Mouse (Mus musculus): ENCODE measurements around the gene Map6. TPM values are rescaled to one million over a fixed set of nuclear protein-coding genes. Genes with fewer than 3 reads are reported as not detected.

Gene Map6
- polyA plus RNA-seq, 1 experiment from 2014 or later = 2.8 TPM

- ATAC-seq (replicated peaks; ENCODE audit: insufficient number of reproducible peaks, insufficient read depth, low FRiP score, low read depth) = no peak
- 74% methylated on average over 4 of the region's 4 CpGs for WGBS
- no peak overlapping the region for H3K4me3 ChIP-seq
- no peak overlapping the region for H3K9ac ChIP-seq
- no peak overlapping the region for H3K4me2 ChIP-seq
- no peak overlapping the region for H3K27ac ChIP-seq
- no peaks in the 10 kb centered on the region for H3K36me3 ChIP-seq
- no peaks in the 10 kb centered on the region for H3K9me3 ChIP-seq (replicated peaks)
- H3K27me3 ChIP-seq = 0 out of 2 replicates have a peak, but pooled peaks cover 3% of the 10 kb centered on the region
- peaks cover 7% of the 10 kb centered on the region; the same call in 1 of the 2 replicates for H3K4me1 ChIP-seq (replicated peaks)
These were observed 47.3 kb downstream of the Map6 start for GRCm38 (mm10) chr7:99314565-99314964.

- H3K9ac ChIP-seq = no peak overlapping the region
- H3K4me2 ChIP-seq = no peak overlapping the region
- H3K36me3 ChIP-seq = no peaks in the 10 kb centered on the region
- 72% methylated on average over 7 of the region's 7 CpGs for WGBS
- no peak overlapping the region for H3K4me3 ChIP-seq
- 0 out of 2 replicates have a peak, but pooled peaks cover 3% of the 10 kb centered on the region for H3K27me3 ChIP-seq
- H3K9me3 ChIP-seq (replicated peaks) = no peaks in the 10 kb centered on the region
- peaks cover 18% of the 10 kb centered on the region for H3K4me1 ChIP-seq (replicated peaks)
- no peak for ATAC-seq (replicated peaks; ENCODE audit: insufficient number of reproducible peaks, insufficient read depth, low FRiP score, low read depth)
- H3K27ac ChIP-seq = no peak overlapping the region
These were observed 49.0 kb downstream of the Map6 start for GRCm38 (mm10) chr7:99316207-99316606.

GRCm38 (mm10) chr7:99317475-99317874 lies 50.2 kb downstream of the Map6 start:
- Histone ChIP-seq H3K9me3 (replicated peaks) (no peaks in the 10 kb centered on the region), H3K4me1 (replicated peaks) (peaks cover 14% of the 10 kb centered on the region), H3K4me3 (no peak overlapping the region), H3K27me3 (0 out of 2 replicates have a peak, but pooled peaks cover 5% of the 10 kb centered on the region), H3K36me3 (no peaks in the 10 kb centered on the region), H3K27ac (no peak overlapping the region), H3K9ac (no peak overlapping the region), H3K4me2 (no peak overlapping the region)
- no peak for ATAC-seq (replicated peaks; ENCODE audit: insufficient number of reproducible peaks, insufficient read depth, low FRiP score, low read depth)
- 76% methylated on average over 7 of the region's 7 CpGs for WGBS

GRCm38 (mm10) chr7:99320524-99320923 lies 53.3 kb downstream of the Map6 start:
- no peak overlapping the region for H3K27ac ChIP-seq
- 40% methylated on average over 14 of the region's 14 CpGs for WGBS
- no peak for ATAC-seq (replicated peaks; ENCODE audit: insufficient number of reproducible peaks, insufficient read depth, low FRiP score, low read depth)
- no peak overlapping the region for H3K4me3 ChIP-seq
- H3K9me3 ChIP-seq (replicated peaks) = no peaks in the 10 kb centered on the region
- H3K9ac ChIP-seq = no peak overlapping the region
- H3K27me3 ChIP-seq = peaks cover 19% of the 10 kb centered on the region
- peaks cover 17% of the 10 kb centered on the region for H3K4me1 ChIP-seq (replicated peaks)
- no peaks in the 10 kb centered on the region for H3K36me3 ChIP-seq
- H3K4me2 ChIP-seq = no peak overlapping the region

GRCm38 (mm10) chr7:99322691-99323320 lies 55.6 kb downstream of the Map6 start:
- no peak for ATAC-seq (replicated peaks; ENCODE audit: insufficient number of reproducible peaks, insufficient read depth, low FRiP score, low read depth)

GRCm38 (mm10) chr7:99323321-99323700 lies 56.1 kb downstream of the Map6 start:
- ATAC-seq (replicated peaks; ENCODE audit: insufficient number of reproducible peaks, insufficient read depth, low FRiP score, low read depth) = no peak
- Histone ChIP-seq H3K9ac (no peak overlapping the region), H3K4me3 (no peak overlapping the region), H3K9me3 (replicated peaks) (no peaks in the 10 kb centered on the region), H3K27ac (no peak overlapping the region), H3K27me3 (peaks cover 36% of the 10 kb centered on the region), H3K4me2 (no peak overlapping the region), H3K4me1 (replicated peaks) (peaks cover 17% of the 10 kb centered on the region), H3K36me3 (no peaks in the 10 kb centered on the region)
- 76% methylated on average over 9 of the region's 9 CpGs for WGBS

More at GRCm38 (mm10) chr7:99322691-99323320, 55.6 kb downstream of the Map6 start:
- peaks cover 17% of the 10 kb centered on the region for H3K4me1 ChIP-seq (replicated peaks)
- WGBS = 76% methylated on average over 6 of the region's 6 CpGs
- no peaks in the 10 kb centered on the region for H3K36me3 ChIP-seq
- no peak overlapping the region for H3K9ac ChIP-seq
- no peak overlapping the region for H3K4me2 ChIP-seq
- no peak overlapping the region for H3K27ac ChIP-seq
- no peaks in the 10 kb centered on the region for H3K9me3 ChIP-seq (replicated peaks)
- H3K27me3 ChIP-seq = peaks cover 37% of the 10 kb centered on the region
- H3K4me3 ChIP-seq = no peak overlapping the region

- 34% methylated on average over 10 of the region's 10 CpGs for WGBS
These were observed 57.6 kb downstream of the Map6 start for GRCm38 (mm10) chr7:99324810-99325209.

GRCm38 (mm10) chr7:99326128-99326527 lies 58.9 kb downstream of the Map6 start:
- no peak overlapping the region for H3K4me3 ChIP-seq
- peaks cover 4% of the 10 kb centered on the region; the same call in 1 of the 2 replicates for H3K4me1 ChIP-seq (replicated peaks)
- H3K27ac ChIP-seq = no peak overlapping the region
- ATAC-seq (replicated peaks; ENCODE audit: insufficient number of reproducible peaks, insufficient read depth, low FRiP score, low read depth) = no peak
- H3K4me2 ChIP-seq = no peak overlapping the region
- WGBS = 69% methylated on average over 6 of the region's 6 CpGs
- no peaks in the 10 kb centered on the region for H3K9me3 ChIP-seq (replicated peaks)
- no peaks in the 10 kb centered on the region for H3K36me3 ChIP-seq
- no peak overlapping the region for H3K9ac ChIP-seq
- peaks cover 34% of the 10 kb centered on the region for H3K27me3 ChIP-seq

More at GRCm38 (mm10) chr7:99324810-99325209, 57.6 kb downstream of the Map6 start:
- H3K27ac ChIP-seq = no peak overlapping the region
- peaks cover 34% of the 10 kb centered on the region for H3K27me3 ChIP-seq
- no peak overlapping the region for H3K4me3 ChIP-seq
- no peak overlapping the region for H3K4me2 ChIP-seq
- H3K9ac ChIP-seq = no peak overlapping the region
- H3K9me3 ChIP-seq (replicated peaks) = no peaks in the 10 kb centered on the region
- H3K36me3 ChIP-seq = no peaks in the 10 kb centered on the region
- H3K4me1 ChIP-seq (replicated peaks) = peaks cover 13% of the 10 kb centered on the region
- no peak for ATAC-seq (replicated peaks; ENCODE audit: insufficient number of reproducible peaks, insufficient read depth, low FRiP score, low read depth)

GRCm38 (mm10) chr7:99328847-99329246 lies 61.6 kb downstream of the Map6 start:
- 71% methylated on average over 4 of the region's 4 CpGs for WGBS
- no peak overlapping the region for H3K4me3 ChIP-seq
- H3K27me3 ChIP-seq = peaks cover 27% of the 10 kb centered on the region
- no peak overlapping the region for H3K27ac ChIP-seq
- no peaks in the 10 kb centered on the region for H3K9me3 ChIP-seq (replicated peaks)
- H3K4me1 ChIP-seq (replicated peaks) = peaks cover 6% of the 10 kb centered on the region
- no peaks in the 10 kb centered on the region for H3K36me3 ChIP-seq
- ATAC-seq (replicated peaks; ENCODE audit: insufficient number of reproducible peaks, insufficient read depth, low FRiP score, low read depth) = no peak
- H3K4me2 ChIP-seq = no peak overlapping the region
- H3K9ac ChIP-seq = no peak overlapping the region

GRCm38 (mm10) chr7:99330012-99330411 lies 62.8 kb downstream of the Map6 start:
- Histone ChIP-seq H3K27me3 (peaks cover 19% of the 10 kb centered on the region), H3K4me3 (no peak overlapping the region), H3K27ac (no peak overlapping the region), H3K36me3 (no peaks in the 10 kb centered on the region), H3K9me3 (replicated peaks) (no peaks in the 10 kb centered on the region), H3K4me2 (no peak overlapping the region), H3K4me1 (replicated peaks) (peaks cover 3% of the 10 kb centered on the region; the same call in 1 of the 2 replicates), H3K9ac (no peak overlapping the region)
- 84% methylated on average over 5 of the region's 5 CpGs for WGBS
- ATAC-seq (replicated peaks; ENCODE audit: insufficient number of reproducible peaks, insufficient read depth, low FRiP score, low read depth) = no peak

- Histone ChIP-seq H3K36me3 (no peaks in the 10 kb centered on the region), H3K4me1 (replicated peaks) (peaks cover 3% of the 10 kb centered on the region; the same call in 1 of the 2 replicates), H3K27ac (no peak overlapping the region), H3K9ac (no peak overlapping the region), H3K4me3 (no peak overlapping the region), H3K9me3 (replicated peaks) (no peaks in the 10 kb centered on the region), H3K27me3 (no peaks in the 10 kb centered on the region), H3K4me2 (no peak overlapping the region)
- ATAC-seq (replicated peaks; ENCODE audit: insufficient number of reproducible peaks, insufficient read depth, low FRiP score, low read depth) = peak; percentile 43; the same call in 1 of the 2 replicates
- WGBS = 26% methylated on average over 12 of the region's 12 CpGs
These were observed 65.7 kb downstream of the Map6 start for GRCm38 (mm10) chr7:99332774-99333480.

Data from heart, embryonic 15.5 days (tissue).